Mouse (Mus musculus): ENCODE data around the gene Spindoc. TPM values are rescaled to one million over a fixed set of nuclear protein-coding genes. Genes with fewer than 3 reads are reported as not detected.
A peak's percentile ranks its signal among the peaks of the same experiment; 100 is the strongest.
"Not testable (repeated sequence)": the region's sequence is repeated elsewhere in the genome, so short reads cannot be mapped to it uniquely, and the experiment has no call there.

Spindoc gene
- polyA plus RNA-seq, 1 experiment from 2014 or later = 48.0 TPM

DNA sequence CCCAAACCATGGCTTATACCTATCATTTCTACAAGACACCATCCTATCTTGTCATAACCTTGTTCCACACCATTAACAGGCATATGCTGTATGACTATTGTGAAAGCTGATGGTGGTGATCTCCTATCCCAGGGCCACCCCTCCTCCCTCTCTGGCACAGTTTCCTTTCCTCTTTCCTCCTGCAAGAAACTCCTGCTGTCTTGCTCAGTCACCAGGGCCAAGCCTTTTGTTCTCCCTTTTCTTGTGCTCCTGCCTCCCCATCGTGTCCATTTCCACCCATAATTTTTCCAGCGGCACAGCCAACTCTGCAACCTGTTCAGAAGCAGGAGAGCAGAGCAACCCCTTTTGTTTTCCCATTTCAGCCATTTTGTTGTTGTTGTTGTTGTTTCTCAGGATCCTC lies 3.2 kb upstream of the Spindoc start:
- WGBS = 47% methylated on average over 2 of the region's 2 CpGs
- Histone ChIP-seq H3K4me3 (no peak overlapping the region), H3K27me3 (ENCODE audit: insufficient read depth, poor library complexity, severe bottlenecking) (no peaks in the 10 kb centered on the region), H3K9me3 (peaks cover 16% of the 10 kb centered on the region), H3K4me1 (replicated peaks) (peaks cover 23% of the 10 kb centered on the region), H3K36me3 (peaks cover 15% of the 10 kb centered on the region), H3K27ac (no peak overlapping the region)
- DNase-seq (ENCODE audit: low spot score) = no peak

- Histone ChIP-seq H3K9me3 (peaks cover 8% of the 10 kb centered on the region), H3K4me1 (replicated peaks) (peaks cover 41% of the 10 kb centered on the region), H3K4me3 (peak overlapping the region; percentile 92), H3K27ac (peak overlapping the region; percentile 99), H3K36me3 (peaks cover 44% of the 10 kb centered on the region), H3K27me3 (ENCODE audit: insufficient read depth, poor library complexity, severe bottlenecking) (no peaks in the 10 kb centered on the region)
- WGBS = under 1% methylated on average over 60 of the region's 60 CpGs
- peak; percentile 79 for DNase-seq (ENCODE audit: low spot score)
Measured at GRCm38 (mm10) chr19:7382248-7382902, 419 bp downstream of the Spindoc start.

GRCm38 (mm10) chr19:7381906-7382247 lies 917 bp downstream of the Spindoc start:
- H3K36me3 ChIP-seq = peaks cover 47% of the 10 kb centered on the region
- peaks cover 41% of the 10 kb centered on the region for H3K4me1 ChIP-seq (replicated peaks)
- WGBS = 2% methylated on average over 8 of the region's 8 CpGs
- H3K4me3 ChIP-seq = peak overlapping the region; percentile 92
- peak overlapping the region; percentile 99 for H3K27ac ChIP-seq
- peaks cover 8% of the 10 kb centered on the region for H3K9me3 ChIP-seq
- DNase-seq (ENCODE audit: low spot score) = no peak
- H3K27me3 ChIP-seq (ENCODE audit: insufficient read depth, poor library complexity, severe bottlenecking) = no peaks in the 10 kb centered on the region

- no peak for DNase-seq (ENCODE audit: low spot score)
- peaks cover 29% of the 10 kb centered on the region for H3K4me1 ChIP-seq (replicated peaks)
- no peaks in the 10 kb centered on the region for H3K9me3 ChIP-seq
- H3K27me3 ChIP-seq (ENCODE audit: insufficient read depth, poor library complexity, severe bottlenecking) = no peaks in the 10 kb centered on the region
- 85% methylated on average over 2 of the region's 2 CpGs for WGBS
- peaks cover 71% of the 10 kb centered on the region for H3K36me3 ChIP-seq
- no peak overlapping the region for H3K27ac ChIP-seq
- no peak overlapping the region for H3K4me3 ChIP-seq
Measured at GRCm38 (mm10) chr19:7377639-7378038, 5.2 kb downstream of the Spindoc start.

DNA sequence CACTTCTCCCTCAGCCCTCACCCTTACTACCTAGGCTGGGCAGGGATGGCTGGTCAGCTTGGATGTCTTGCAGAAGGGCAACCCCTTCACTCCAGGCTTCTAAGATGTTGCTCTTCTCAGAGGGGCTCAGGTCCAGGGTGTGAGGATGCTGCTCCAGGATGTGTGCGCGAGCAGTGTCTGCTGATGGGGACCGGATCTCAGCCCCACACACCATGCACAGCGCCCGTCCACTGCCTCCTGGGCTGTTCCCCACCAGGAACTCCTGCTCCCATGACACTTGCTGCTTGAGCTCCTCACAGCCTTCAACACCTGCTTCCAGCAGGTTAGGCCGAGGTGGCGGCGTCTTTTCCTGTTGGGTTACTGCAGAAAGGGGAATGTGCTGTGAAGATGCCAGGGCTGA lies 8.3 kb downstream of the Spindoc start:
- no peaks in the 10 kb centered on the region for H3K27me3 ChIP-seq (ENCODE audit: insufficient read depth, poor library complexity, severe bottlenecking)
- H3K36me3 ChIP-seq = peaks cover 94% of the 10 kb centered on the region
- H3K27ac ChIP-seq = no peak overlapping the region
- 96% methylated on average over 8 of the region's 8 CpGs for WGBS
- no peaks in the 10 kb centered on the region for H3K9me3 ChIP-seq
- no peak overlapping the region for H3K4me3 ChIP-seq
- no peak for DNase-seq (ENCODE audit: low spot score)
- H3K4me1 ChIP-seq (replicated peaks) = peaks cover 4% of the 10 kb centered on the region; the same call in 1 of the 2 replicates

DNA sequence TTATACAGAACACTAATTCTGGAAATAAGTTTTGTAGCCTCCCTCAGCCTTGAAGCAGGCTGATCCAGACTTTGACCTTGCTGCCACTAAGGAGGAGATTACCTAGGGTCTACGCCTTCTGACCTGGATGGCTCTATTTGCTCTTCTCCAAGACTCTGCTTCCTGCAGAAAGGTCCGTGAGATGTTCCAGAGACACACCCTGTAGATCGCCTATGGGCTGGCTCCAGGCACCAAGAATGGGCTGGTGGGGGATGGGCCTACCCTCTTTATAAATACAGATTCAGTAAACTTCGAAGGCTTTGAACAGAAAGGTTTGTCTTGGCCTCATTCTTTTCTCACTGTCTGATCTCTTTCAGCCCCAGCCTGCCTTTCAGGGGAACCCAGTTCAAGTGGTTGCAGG lies 13.3 kb downstream of the Spindoc start:
- peaks cover 96% of the 10 kb centered on the region for H3K36me3 ChIP-seq
- DNase-seq (ENCODE audit: low spot score); H3K27ac ChIP-seq; H3K4me1 ChIP-seq (replicated peaks); H3K27me3 ChIP-seq (ENCODE audit: insufficient read depth, poor library complexity, severe bottlenecking); H3K4me3 ChIP-seq; H3K9me3 ChIP-seq: not testable (repeated sequence)
- 93% methylated on average over 4 of the region's 4 CpGs for WGBS

GRCm38 (mm10) chr19:7353636-7354035 lies 29.2 kb downstream of the Spindoc start:
- Histone ChIP-seq H3K9me3 (no peaks in the 10 kb centered on the region), H3K4me3 (no peak overlapping the region), H3K27ac (no peak overlapping the region), H3K36me3 (peaks cover 28% of the 10 kb centered on the region), H3K27me3 (ENCODE audit: insufficient read depth, poor library complexity, severe bottlenecking) (no peaks in the 10 kb centered on the region), H3K4me1 (replicated peaks) (peaks cover 5% of the 10 kb centered on the region; the same call in 1 of the 2 replicates)
- WGBS = 50% methylated on average over 6 of the region's 6 CpGs
- no peak for DNase-seq (ENCODE audit: low spot score)

DNA sequence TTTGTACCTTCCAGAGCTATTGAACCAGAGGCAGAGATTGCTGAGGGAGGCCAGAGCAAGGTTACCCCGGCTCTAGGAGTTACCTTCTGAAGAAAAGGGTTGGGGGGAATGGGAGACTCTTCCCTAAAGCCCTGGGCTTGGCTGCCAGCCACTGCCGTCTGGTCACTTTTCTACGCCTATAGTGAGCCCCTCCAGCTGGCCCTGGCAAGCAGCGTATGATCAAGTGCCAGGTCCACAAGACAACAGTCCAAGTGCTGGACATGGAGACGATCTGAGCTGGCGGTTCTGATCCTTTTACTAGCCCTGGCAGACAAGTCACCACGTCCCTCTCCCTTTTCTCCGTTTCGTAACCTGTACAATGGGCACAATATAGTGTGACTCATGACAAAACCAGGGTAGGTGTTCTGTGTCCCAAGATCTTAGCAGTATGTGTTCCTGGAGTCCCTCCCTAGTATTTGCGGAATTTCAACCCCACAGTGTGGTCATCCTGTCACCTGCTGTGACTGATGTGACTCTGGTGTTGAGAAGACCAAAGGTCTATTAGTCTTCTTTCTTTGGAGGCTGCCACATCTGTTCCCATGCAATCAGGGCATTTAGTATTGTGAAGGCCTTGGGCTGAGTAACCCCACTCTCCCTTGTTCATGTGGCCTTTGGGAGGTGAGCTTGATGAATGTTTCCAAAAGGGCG lies 29.8 kb downstream of the Spindoc start:
- 80% methylated on average over 11 of the region's 11 CpGs for WGBS
- no peak overlapping the region for H3K4me3 ChIP-seq
- no peak overlapping the region for H3K27ac ChIP-seq
- DNase-seq (ENCODE audit: low spot score) = no peak
- peaks cover 21% of the 10 kb centered on the region for H3K36me3 ChIP-seq
- no peaks in the 10 kb centered on the region for H3K9me3 ChIP-seq
- H3K27me3 ChIP-seq (ENCODE audit: insufficient read depth, poor library complexity, severe bottlenecking) = no peaks in the 10 kb centered on the region
- H3K4me1 ChIP-seq (replicated peaks) = peaks cover 5% of the 10 kb centered on the region; the same call in 1 of the 2 replicates

GRCm38 (mm10) chr19:7349993-7350392 lies 32.8 kb downstream of the Spindoc start:
- no peak for DNase-seq (ENCODE audit: low spot score)
- no peak overlapping the region for H3K27ac ChIP-seq
- no peaks in the 10 kb centered on the region for H3K36me3 ChIP-seq
- no peaks in the 10 kb centered on the region for H3K9me3 ChIP-seq
- no peaks in the 10 kb centered on the region for H3K27me3 ChIP-seq (ENCODE audit: insufficient read depth, poor library complexity, severe bottlenecking)
- WGBS = 58% methylated on average over 1 of the region's 1 CpGs
- no peak overlapping the region for H3K4me3 ChIP-seq
- peaks cover 11% of the 10 kb centered on the region; the same call in 1 of the 2 replicates for H3K4me1 ChIP-seq (replicated peaks)

DNA sequence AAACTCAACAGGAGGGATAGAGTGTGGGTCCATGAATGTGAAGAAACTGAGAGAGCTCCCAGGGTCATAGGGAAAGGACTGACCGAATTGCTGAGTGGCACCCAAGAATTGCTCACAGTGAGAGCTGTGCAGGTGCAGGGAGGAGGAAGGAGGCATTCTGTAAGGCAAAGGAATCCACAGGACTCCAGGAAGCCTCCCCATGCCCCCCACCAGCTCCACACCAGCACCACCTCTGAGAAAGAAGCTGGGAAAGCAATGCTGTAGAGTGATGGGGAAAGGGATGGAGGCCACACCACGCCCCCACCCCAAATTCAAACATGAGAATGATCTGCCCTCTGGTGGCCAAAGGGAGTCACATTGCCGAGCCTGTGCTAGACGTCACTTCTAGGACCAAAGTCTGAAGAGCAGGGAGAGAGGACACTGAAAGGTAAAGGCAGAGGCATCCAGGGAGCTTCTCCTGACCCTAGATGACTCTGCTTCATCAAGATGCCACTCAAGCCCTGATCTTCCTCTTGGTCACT lies 37.5 kb downstream of the Spindoc start:
- peak; percentile 73 for DNase-seq (ENCODE audit: low spot score)
- Histone ChIP-seq H3K27ac (0 out of 2 replicates have a peak overlapping the region, but pooled peaks have one; percentile 9), H3K4me1 (replicated peaks) (peaks cover 14% of the 10 kb centered on the region), H3K9me3 (no peaks in the 10 kb centered on the region), H3K27me3 (ENCODE audit: insufficient read depth, poor library complexity, severe bottlenecking) (no peaks in the 10 kb centered on the region), H3K4me3 (no peak overlapping the region), H3K36me3 (no peaks in the 10 kb centered on the region)
- 21% methylated on average over 4 of the region's 4 CpGs for WGBS

DNA sequence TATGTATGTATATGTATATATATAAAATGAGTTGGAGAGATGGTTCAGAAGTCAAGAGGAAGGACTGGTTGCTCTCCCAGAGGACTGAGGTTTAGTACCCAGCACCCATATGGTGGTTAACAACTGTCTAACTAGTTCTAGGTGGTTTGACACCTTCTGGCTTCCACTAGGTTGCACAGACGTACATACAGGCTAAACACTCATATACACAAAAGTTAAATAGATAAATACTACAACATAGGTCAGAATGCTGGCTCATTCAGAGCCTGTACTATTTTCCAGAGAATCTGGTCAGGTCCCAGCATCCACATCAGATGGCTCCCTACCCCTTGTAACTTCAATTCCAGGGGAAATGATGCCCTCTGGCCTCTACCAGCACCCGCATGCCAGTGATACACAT lies 40.1 kb downstream of the Spindoc start:
- no peak for DNase-seq (ENCODE audit: low spot score)
- no peaks in the 10 kb centered on the region; the same call in 1 of the 2 replicates for H3K36me3 ChIP-seq
- peaks cover 40% of the 10 kb centered on the region for H3K4me1 ChIP-seq (replicated peaks)
- WGBS = 81% methylated on average over 2 of the region's 2 CpGs
- no peak overlapping the region for H3K27ac ChIP-seq
- H3K4me3 ChIP-seq = no peak overlapping the region
- H3K9me3 ChIP-seq = no peaks in the 10 kb centered on the region
- H3K27me3 ChIP-seq (ENCODE audit: insufficient read depth, poor library complexity, severe bottlenecking) = no peaks in the 10 kb centered on the region

GRCm38 (mm10) chr19:7341512-7342397 lies 41.0 kb downstream of the Spindoc start, which contains the start of gene Mark2:
Mark2 (minus strand) TSS chr19:7341860.
- Histone ChIP-seq H3K4me1 (replicated peaks) (peaks cover 47% of the 10 kb centered on the region), H3K4me3 (peak within 1 kb of the TSS; percentile 88), H3K27ac (peak within 1 kb of the TSS; percentile 92), H3K9me3 (no peaks in the 10 kb centered on the region), H3K36me3 (no peaks in the 10 kb centered on the region; the same call in 1 of the 2 replicates), H3K27me3 (ENCODE audit: insufficient read depth, poor library complexity, severe bottlenecking) (no peaks in the 10 kb centered on the region)
- peak; percentile 99 for DNase-seq (ENCODE audit: low spot score)
- 3% methylated on average over 61 of the region's 63 CpGs for WGBS

Measured in hindbrain, embryonic 10.5 days (tissue).